Mouse (Mus musculus) neural tube, embryonic 11.5 days (tissue): ENCODE data around the gene Arhgdia. TPM values are rescaled to one million over a fixed set of nuclear protein-coding genes. Genes with fewer than 3 reads are reported as not detected.
A peak's percentile ranks its signal among the peaks of the same experiment; 100 is the strongest.

Experiments
- ATAC-seq: fragments of 200-750 bp; cut with Nextera tagmentation; 2 replicates; pipeline ENCODE4 v1.8.0; 2017; ENCODE audit warnings: moderate number of reproducible peaks, mild to moderate bottlenecking, moderate TSS enrichment, moderate library complexity; ENCODE audit not compliant: insufficient read depth, low FRiP score, low TSS enrichment
- DNase-seq: peaks from one replicate; pipeline ENCODE4 v3.0.0-alpha.2; 2015; ENCODE audit warnings: low spot score
- H3K27ac ChIP-seq: fragments of 300-500 bp; sonication (generic); 2 replicates; pipeline ENCODE4 v1.5.1; 2014; ENCODE audit warnings: low read depth, mild to moderate bottlenecking, low read length
- H3K27me3 ChIP-seq: fragments of 300-500 bp; sonication (generic); 2 replicates; pipeline ENCODE4 v1.6.1; 2014; ENCODE audit warnings: mild to moderate bottlenecking, low read length, mixed read lengths; ENCODE audit not compliant: control insufficient read depth, insufficient read depth
- H3K36me3 ChIP-seq: fragments of 300-500 bp; sonication (generic); 2 replicates; pipeline ENCODE4 v1.6.1; 2014; ENCODE audit warnings: mild to moderate bottlenecking, low read length, moderate library complexity, mixed read lengths; ENCODE audit not compliant: control insufficient read depth, insufficient read depth
- H3K4me1 ChIP-seq: fragments of 300-500 bp; sonication (generic); 2 replicates; pipeline ENCODE4 v1.6.1; 2014; ENCODE audit warnings: low read length, mixed read lengths; ENCODE audit not compliant: control insufficient read depth, insufficient read depth
- H3K4me2 ChIP-seq: fragments of 300-500 bp; sonication (generic); 2 replicates; pipeline ENCODE4 v1.6.1; 2014; ENCODE audit warnings: low read depth, mild to moderate bottlenecking, moderate library complexity
- H3K4me3 ChIP-seq: fragments of 300-500 bp; sonication (generic); 2 replicates; pipeline ENCODE4 v1.5.1; 2014; ENCODE audit warnings: low read depth, low read length
- H3K9ac ChIP-seq: fragments of 300-500 bp; sonication (generic); 2 replicates; pipeline ENCODE4 v1.6.1; 2014; ENCODE audit warnings: mild to moderate bottlenecking, low read length
- H3K9me3 ChIP-seq: fragments of 300-500 bp; sonication (generic); 2 replicates; pipeline ENCODE4 v1.6.1; 2016; ENCODE audit warnings: low read length; ENCODE audit not compliant: control insufficient read depth
- WGBS: fragments of 180-500 bp; shearing (Covaris S2); extraction: QIAGEN DNeasy Blood & Tissue Kit; methylation state at CpG from one replicate; pipeline ENCODE4 v1.1.7; 2014; 5-methylcytosine and 5-hydroxymethylcytosine counted together
- polyA plus RNA-seq: library from polyadenylated mRNA; unstranded; fragments of >200 nt; fragmentation: Nextera tagmentation; extraction: Ambion mirVana; gene quantifications from 2 replicates; pipeline ENCODE4 v1.2.1, GENCODE M21; 2014

Arhgdia gene
- polyA plus RNA-seq, 1 experiment from 2014 or later, result 719 TPM

DNA sequence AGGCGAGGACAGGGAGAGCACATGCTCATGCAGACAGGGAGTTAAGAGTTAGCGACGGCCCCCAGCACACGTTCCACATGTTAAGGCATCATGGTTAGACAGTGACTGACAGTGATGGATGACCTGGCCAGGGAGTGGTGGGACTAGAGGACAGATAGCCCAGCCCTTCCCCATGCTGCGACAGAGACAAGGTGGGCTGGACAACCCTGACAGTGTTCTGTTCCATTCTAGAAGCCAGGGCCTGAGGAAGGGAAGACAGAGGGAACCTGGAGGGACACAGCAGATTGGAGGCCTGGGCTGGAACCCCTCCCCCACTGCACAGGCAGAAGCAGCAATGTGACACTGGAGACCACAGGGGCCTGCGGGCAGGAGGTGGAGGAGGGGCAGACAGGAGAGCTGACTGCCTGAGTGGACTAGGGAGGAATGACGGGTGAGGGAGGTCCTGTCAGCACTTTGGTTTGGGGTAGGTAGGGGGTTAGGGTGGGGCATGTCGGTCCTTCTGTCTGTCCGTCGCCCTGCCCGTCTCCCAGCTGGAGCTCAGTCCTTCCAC lies 2.7 kb downstream of the Arhgdia start:
- 86% methylated on average over 11 of the region's 11 CpGs for WGBS
- Histone ChIP-seq H3K4me3 (no peak overlapping the region), H3K9ac (peak overlapping the region; percentile 26; the same call in 1 of the 2 replicates), H3K4me2 (no peak overlapping the region), H3K36me3 (peaks cover 21% of the 10 kb centered on the region), H3K27me3 (no peaks in the 10 kb centered on the region), H3K9me3 (peaks cover under 1% of the 10 kb centered on the region; the same call in 1 of the 2 replicates), H3K4me1 (peaks cover 13% of the 10 kb centered on the region), H3K27ac (no peak overlapping the region)
- DNase-seq, result no peak
- ATAC-seq, result no peak

DNA sequence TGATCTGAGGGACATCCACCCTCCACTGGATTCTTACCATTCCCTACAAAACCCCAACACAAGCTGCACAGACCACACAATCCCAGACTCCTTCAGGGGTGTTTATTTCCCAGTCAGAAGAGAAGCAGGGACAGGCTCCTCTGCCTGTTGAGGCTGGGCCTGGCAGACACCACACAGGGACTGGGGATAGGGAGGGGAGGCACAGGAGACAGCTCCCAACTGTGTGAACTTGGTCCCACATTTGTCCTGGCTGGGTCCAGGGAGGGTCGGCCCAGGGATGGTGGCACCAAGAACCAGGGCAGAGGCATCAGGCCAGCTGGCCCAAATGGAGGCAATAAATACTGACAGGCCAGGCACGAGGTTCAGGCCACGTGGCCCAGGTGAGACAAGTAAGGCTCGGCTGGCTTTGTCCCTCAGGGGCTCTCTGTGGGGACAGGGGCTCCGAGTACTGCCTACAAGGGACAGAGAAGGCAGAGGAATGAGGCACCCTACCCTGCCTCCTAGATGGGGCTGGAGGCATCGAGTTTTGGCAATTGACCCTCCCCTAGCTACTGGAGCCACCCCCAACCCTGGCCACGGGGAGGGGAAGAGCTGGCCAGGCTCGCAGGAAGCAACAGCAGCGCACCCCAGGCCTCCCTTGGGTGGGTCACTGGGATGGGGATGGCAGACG lies 3.3 kb downstream of the Arhgdia start:
- peaks cover 13% of the 10 kb centered on the region for H3K4me1 ChIP-seq
- H3K27ac ChIP-seq, result no peak overlapping the region
- no peak overlapping the region for H3K4me3 ChIP-seq

DNA sequence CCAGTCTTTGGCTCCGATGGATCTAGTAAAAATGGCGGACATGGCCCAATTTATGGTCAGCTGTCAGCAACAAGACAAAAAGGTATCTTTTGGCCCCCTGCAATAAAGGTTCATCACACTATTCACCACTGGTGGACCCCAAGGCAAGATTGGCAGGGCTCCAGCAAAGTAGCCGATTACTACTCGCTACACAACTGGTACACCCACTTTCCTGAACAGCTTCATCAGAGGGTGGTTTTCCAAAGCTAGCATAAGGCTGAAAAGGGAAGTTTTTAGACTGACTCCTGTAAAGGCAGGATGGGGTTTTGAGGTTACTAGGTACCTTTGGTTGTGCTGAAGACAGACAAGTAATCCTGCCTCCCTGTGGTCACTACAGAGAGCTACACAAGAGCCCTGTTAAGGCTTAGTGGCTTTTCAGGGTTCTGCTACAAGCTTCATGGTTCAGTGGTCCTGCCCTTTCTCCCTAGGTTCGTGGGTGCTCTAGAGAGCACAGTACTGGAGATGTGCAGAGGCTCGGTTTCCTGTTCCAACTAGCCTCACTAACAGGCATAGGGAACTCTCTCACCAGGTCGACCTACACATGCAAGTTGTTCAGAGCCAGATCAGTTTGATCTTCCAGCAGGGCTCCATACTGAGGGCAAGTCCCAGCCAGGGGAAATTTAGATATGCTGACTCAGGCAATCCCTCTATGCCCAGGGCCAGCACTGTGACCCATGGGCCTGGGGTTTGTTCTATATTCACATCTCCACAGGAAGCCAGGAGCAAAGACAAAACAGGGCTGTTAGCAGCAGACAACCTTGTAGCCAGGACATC lies 4.0 kb downstream of the Arhgdia start:
- Histone ChIP-seq H3K27ac (no peak overlapping the region), H3K4me3 (no peak overlapping the region), H3K4me2 (no peak overlapping the region), H3K9ac (no peak overlapping the region), H3K27me3 (no peaks in the 10 kb centered on the region), H3K4me1 (peaks cover 13% of the 10 kb centered on the region), H3K36me3 (peaks cover 20% of the 10 kb centered on the region), H3K9me3 (no peaks in the 10 kb centered on the region)
- ATAC-seq, result no peak
- 83% methylated on average over 7 of the region's 7 CpGs for WGBS
- DNase-seq, result no peak

More for the DNA sequence above, 3.3 kb downstream of the Arhgdia start:
- H3K4me2 ChIP-seq, result no peak overlapping the region
- 85% methylated on average over 10 of the region's 10 CpGs for WGBS
- H3K9me3 ChIP-seq, result no peaks in the 10 kb centered on the region
- DNase-seq, result no peak
- no peak for ATAC-seq
- H3K27me3 ChIP-seq, result no peaks in the 10 kb centered on the region
- H3K9ac ChIP-seq, result no peak overlapping the region
- peaks cover 20% of the 10 kb centered on the region for H3K36me3 ChIP-seq

DNA sequence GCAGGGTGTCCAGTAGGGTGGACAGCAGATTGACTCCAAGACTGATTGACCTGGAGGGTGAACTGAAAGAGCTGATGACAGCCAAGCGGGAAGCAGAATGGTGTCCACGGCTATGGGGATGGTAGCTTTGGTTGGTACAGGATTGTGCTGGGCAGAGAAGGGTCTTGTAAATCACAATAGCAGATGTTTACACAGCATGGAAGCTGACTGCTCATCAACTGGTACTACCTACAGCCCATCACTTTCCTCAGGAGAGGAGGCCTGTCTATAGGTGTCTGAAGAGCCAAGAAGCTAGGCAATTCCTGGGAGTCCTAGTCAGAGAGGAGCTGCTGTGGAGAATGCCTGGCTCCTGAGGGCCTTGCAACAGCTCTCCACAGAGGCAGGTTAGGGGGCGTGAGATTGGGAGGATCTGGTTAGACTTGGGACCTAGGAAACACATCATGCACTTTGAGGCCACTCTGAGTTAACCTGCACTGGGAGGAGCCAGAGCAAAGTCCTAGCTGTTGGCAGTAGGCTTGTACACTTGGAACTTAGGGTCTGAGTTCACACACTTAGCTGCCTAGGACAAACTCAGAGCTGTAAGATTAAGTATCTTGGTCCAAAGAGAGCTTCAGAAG lies 5.0 kb downstream of the Arhgdia start:
- no peak overlapping the region for H3K9ac ChIP-seq
- DNase-seq, result no peak
- H3K36me3 ChIP-seq, result peaks cover 20% of the 10 kb centered on the region
- no peaks in the 10 kb centered on the region for H3K9me3 ChIP-seq
- no peak overlapping the region for H3K4me2 ChIP-seq
- H3K27me3 ChIP-seq, result no peaks in the 10 kb centered on the region
- H3K4me3 ChIP-seq, result no peak overlapping the region
- peaks cover 18% of the 10 kb centered on the region for H3K4me1 ChIP-seq
- WGBS, result 87% methylated on average over 3 of the region's 3 CpGs
- no peak for ATAC-seq
- no peak overlapping the region for H3K27ac ChIP-seq

DNA sequence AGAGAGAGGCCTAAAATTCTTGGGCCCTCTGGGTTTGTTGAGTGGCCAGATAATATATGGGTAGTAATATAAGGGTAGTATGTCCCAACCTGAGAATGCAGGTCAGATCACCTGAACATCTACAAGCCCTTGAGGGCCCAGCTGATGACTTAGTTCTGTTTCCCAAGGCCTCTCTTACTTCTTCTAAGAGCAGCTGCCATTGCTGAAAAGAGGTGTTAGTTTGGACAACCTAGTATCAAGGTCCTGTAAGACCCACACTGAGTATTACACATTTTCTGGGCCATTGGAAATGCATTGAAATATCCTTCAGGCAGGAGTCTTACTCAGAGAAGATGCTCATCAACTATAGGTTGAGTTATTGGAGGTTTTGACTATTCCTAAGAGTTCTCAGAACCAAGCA lies 5.5 kb downstream of the Arhgdia start:
- ATAC-seq, result no peak

DNA sequence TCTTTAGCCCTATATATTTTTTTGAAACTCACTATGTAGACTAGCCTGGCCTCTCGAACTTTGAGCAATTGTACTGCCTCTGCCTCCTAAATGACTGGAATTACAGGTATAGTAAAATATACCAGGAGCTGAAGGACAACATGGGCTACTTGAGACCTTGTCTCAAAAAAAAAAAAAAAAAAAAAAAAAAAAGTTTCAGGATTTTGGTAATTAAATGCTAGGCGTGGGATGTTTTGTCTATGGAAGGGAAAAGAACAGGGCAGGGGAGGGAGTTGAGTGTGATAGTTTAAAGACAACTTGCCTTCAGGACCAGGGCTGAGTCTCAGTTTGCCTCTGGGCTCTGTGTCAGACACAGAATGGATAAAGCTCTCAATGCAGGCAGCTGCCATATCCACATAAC lies 6.4 kb downstream of the Arhgdia start:
- no peaks in the 10 kb centered on the region for H3K9me3 ChIP-seq

More for the DNA sequence above, 5.5 kb downstream of the Arhgdia start:
- H3K4me3 ChIP-seq, result no peak overlapping the region
- peaks cover 21% of the 10 kb centered on the region for H3K4me1 ChIP-seq
- peaks cover 20% of the 10 kb centered on the region for H3K36me3 ChIP-seq
- H3K4me2 ChIP-seq, result no peak overlapping the region
- no peaks in the 10 kb centered on the region for H3K9me3 ChIP-seq
- DNase-seq, result no peak
- no peaks in the 10 kb centered on the region for H3K27me3 ChIP-seq
- no peak overlapping the region for H3K9ac ChIP-seq
- H3K27ac ChIP-seq, result no peak overlapping the region

DNA sequence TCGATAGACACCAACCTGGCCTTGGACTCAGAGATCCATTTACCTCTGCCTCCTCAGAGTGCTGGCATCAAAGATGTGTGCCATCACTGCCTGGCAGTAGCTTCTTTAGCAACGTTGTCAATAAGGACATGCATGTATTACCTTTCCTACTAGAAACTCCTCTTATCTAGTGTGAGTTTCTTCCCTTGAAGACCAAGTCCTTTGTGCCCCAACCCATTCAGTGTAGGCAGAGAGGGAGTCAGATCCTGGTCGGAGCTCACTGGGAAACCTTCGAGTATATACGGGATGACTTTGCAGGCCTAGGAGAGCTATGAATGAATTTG lies 7.2 kb downstream of the Arhgdia start:
- ATAC-seq (no peak), DNase-seq (no peak)
- peak overlapping the region; percentile 92 for H3K4me2 ChIP-seq
- no peaks in the 10 kb centered on the region for H3K27me3 ChIP-seq
- H3K4me3 ChIP-seq, result peak overlapping the region; percentile 90
- H3K9me3 ChIP-seq, result no peaks in the 10 kb centered on the region
- peaks cover 15% of the 10 kb centered on the region for H3K4me1 ChIP-seq
- peak overlapping the region; percentile 90 for H3K9ac ChIP-seq
- 48% methylated on average over 5 of the region's 5 CpGs for WGBS
- H3K36me3 ChIP-seq, result peaks cover 26% of the 10 kb centered on the region
- no peak overlapping the region for H3K27ac ChIP-seq

More for the DNA sequence above, 6.4 kb downstream of the Arhgdia start:
- Histone ChIP-seq H3K27ac (no peak overlapping the region), H3K9ac (no peak overlapping the region), H3K4me2 (no peak overlapping the region; the same call in 1 of the 2 replicates), H3K4me3 (peak overlapping the region; percentile 90; the same call in 1 of the 2 replicates), H3K36me3 (peaks cover 25% of the 10 kb centered on the region), H3K27me3 (no peaks in the 10 kb centered on the region), H3K4me1 (peaks cover 18% of the 10 kb centered on the region)
- ATAC-seq, result no peak
- DNase-seq, result no peak
- WGBS, result 74% methylated on average over 2 of the region's 2 CpGs

DNA sequence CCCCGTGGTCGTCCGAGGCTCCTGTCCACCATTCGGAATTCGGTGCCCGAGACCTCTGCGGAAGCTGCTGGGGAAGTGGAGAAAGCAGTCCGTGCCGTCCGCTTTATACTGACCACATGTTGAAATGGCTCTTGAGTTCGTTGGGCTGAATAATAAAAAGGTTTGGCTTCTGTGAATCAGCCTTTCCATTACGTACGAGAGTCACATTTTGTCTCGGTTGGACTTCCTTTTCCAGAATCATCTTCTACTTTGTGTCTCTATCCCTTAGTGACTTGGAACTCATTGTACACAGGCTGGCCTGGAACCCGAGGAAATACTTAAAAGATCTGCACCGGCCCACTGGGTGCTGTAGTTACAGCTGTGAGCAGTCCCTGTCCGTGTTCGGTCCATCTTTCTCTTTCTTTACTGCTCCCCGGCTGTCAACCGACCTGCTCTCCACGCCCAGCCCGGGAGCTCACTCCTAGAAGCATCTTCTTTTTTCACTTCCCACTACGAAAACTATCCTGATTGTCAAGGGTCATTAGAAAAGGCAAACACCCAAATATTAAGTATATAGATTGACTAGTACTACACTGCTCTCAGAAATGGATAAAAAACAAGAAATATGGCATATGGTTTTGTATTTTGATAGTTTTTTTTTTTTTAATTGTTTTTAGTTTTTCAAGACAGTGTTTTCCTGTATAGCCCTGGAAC lies 7.7 kb downstream of the Arhgdia start:
- Histone ChIP-seq H3K27me3 (no peaks in the 10 kb centered on the region), H3K9ac (peak overlapping the region; percentile 90), H3K4me3 (peak overlapping the region; percentile 90), H3K27ac (peak overlapping the region; percentile 80), H3K36me3 (peaks cover 22% of the 10 kb centered on the region), H3K9me3 (no peaks in the 10 kb centered on the region), H3K4me2 (peak overlapping the region; percentile 92), H3K4me1 (peaks cover 15% of the 10 kb centered on the region)
- WGBS, result under 1% methylated on average over 23 of the region's 23 CpGs
- no peak for DNase-seq
- peak; percentile 18; the same call in 1 of the 2 replicates for ATAC-seq
